Mouse (Mus musculus) cerebral cortex, adult 2 months (tissue): Measurements from ENCODE around the gene Efna2.

Experiments
- WGBS: fragments of 180-500 bp; shearing (Covaris S2); methylation state at CpG from one replicate; pipeline ENCODE4 v1.1.7; 2018; 5-methylcytosine and 5-hydroxymethylcytosine counted together

Gene Efna2

GRCm38 (mm10) chr10:80155277-80155676 lies 24.0 kb upstream of the Efna2 start:
- WGBS, result 31% methylated on average over 1 of the region's 1 CpGs

GRCm38 (mm10) chr10:80156002-80156751 lies 23.1 kb upstream of the Efna2 start:
- WGBS, result 52% methylated on average over 29 of the region's 29 CpGs

- WGBS, result 27% methylated on average over 7 of the region's 7 CpGs
These were observed 22.6 kb upstream of the Efna2 start for GRCm38 (mm10) chr10:80156752-80157053.

- 27% methylated on average over 15 of the region's 15 CpGs for WGBS
These were observed 21.9 kb upstream of the Efna2 start for GRCm38 (mm10) chr10:80157141-80157929.

GRCm38 (mm10) chr10:80158307-80158986 lies 20.8 kb upstream of the Efna2 start:
- 8% methylated on average over 18 of the region's 18 CpGs for WGBS

GRCm38 (mm10) chr10:80159021-80159560 lies 20.2 kb upstream of the Efna2 start:
- WGBS, result 9% methylated on average over 12 of the region's 12 CpGs

GRCm38 (mm10) chr10:80159561-80160454 lies 19.5 kb upstream of the Efna2 start:
- whole genome bisulfite sequencing, result under 1% methylated on average over 55 of the region's 55 CpGs

GRCm38 (mm10) chr10:80160455-80161371 lies 18.6 kb upstream of the Efna2 start:
- 5% methylated on average over 33 of the region's 33 CpGs for WGBS

GRCm38 (mm10) chr10:80161522-80162242 lies 17.6 kb upstream of the Efna2 start:
- WGBS, result 27% methylated on average over 7 of the region's 7 CpGs

GRCm38 (mm10) chr10:80162243-80162608 lies 17.1 kb upstream of the Efna2 start:
- 82% methylated on average over 3 of the region's 3 CpGs for WGBS

GRCm38 (mm10) chr10:80162716-80163299 lies 16.5 kb upstream of the Efna2 start:
- WGBS, result 82% methylated on average over 6 of the region's 6 CpGs

- WGBS, result 56% methylated on average over 8 of the region's 8 CpGs
These were observed 15.6 kb upstream of the Efna2 start for GRCm38 (mm10) chr10:80163721-80164120.

GRCm38 (mm10) chr10:80164161-80164997 lies 14.9 kb upstream of the Efna2 start:
- 8% methylated on average over 44 of the region's 44 CpGs for WGBS

GRCm38 (mm10) chr10:80164998-80165344 lies 14.3 kb upstream of the Efna2 start:
- under 1% methylated on average over 17 of the region's 17 CpGs for WGBS

GRCm38 (mm10) chr10:80165392-80166128 lies 13.7 kb upstream of the Efna2 start, which contains the start of gene Cirbp:
Gene Cirbp (plus strand): TSS chr10:80165985.
- WGBS, result 11% methylated on average over 20 of the region's 20 CpGs

- WGBS, result 92% methylated on average over 4 of the region's 4 CpGs
These were observed 13.1 kb upstream of the Efna2 start for GRCm38 (mm10) chr10:80166136-80166535.

- WGBS, result 1% methylated on average over 55 of the region's 55 CpGs
These were observed 11.7 kb upstream of the Efna2 start for GRCm38 (mm10) chr10:80167460-80168037.
